Mouse (Mus musculus) stomach, adult 2 months (tissue): ENCODE data around the gene Mpp6. TPM values are rescaled to one million over a fixed set of nuclear protein-coding genes. Genes with fewer than 3 reads are reported as not detected.

ENCODE experiments used
- polyA plus RNA-seq: library from polyadenylated mRNA; depleted of rRNA; stranded (reverse); fragments of >200 nt; gene quantifications from 2 replicates; pipeline ENCODE4 v1.2.3, GENCODE M21; 2012; rRNA removed

Mpp6 gene
- polyA plus RNA-seq: 0.69 and 0.84 TPM in 2 replicates

GRCm38 (mm10) chr6:50109757-50110378 is at the start of gene Mpp6:
Gene Mpp6, plus strand, starts transcription at chr6:50110241.

Other genes starting within 250 kb of the Mpp6 start
- 0.10 and 0.21 TPM in 2 replicates for gene Gsdme, start 153.6 kb downstream of the Mpp6 start, polyA plus RNA-seq